Mouse (Mus musculus) layer of hippocampus, adult 11-12 months (tissue): ENCODE measurements around the gene Olfr508.
"Not testable (repeated sequence)": the region's sequence is repeated elsewhere in the genome, so short reads cannot be mapped to it uniquely, and the experiment has no call there.

Source experiments
- DNase-seq: peaks from one replicate; pipeline ENCODE4 v3.0.0; 2022; ENCODE audit warnings: low spot score

The Olfr508 gene

DNA sequence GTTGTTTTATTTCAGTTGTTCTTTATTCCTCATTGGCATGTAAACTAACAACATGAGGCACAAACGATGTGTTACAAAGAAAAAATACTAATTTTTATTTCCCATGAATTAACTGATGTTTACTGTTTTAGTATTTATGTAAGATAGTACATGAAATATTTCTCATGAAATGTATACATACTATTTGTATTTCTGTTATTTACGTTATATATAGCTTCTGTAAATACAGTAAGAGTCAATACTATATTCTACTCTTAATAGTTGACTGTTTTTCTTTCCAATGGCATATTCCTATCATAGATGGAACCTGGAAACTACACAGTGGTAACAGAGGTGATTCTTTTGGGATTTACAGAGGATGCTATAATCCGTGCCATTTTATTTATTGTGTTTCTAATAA lies at the start of gene Olfr508:
Olfr508 (plus strand) TSS at position 301 of the 400 bp plus-strand sequence.
- no peak for DNase-seq

DNA sequence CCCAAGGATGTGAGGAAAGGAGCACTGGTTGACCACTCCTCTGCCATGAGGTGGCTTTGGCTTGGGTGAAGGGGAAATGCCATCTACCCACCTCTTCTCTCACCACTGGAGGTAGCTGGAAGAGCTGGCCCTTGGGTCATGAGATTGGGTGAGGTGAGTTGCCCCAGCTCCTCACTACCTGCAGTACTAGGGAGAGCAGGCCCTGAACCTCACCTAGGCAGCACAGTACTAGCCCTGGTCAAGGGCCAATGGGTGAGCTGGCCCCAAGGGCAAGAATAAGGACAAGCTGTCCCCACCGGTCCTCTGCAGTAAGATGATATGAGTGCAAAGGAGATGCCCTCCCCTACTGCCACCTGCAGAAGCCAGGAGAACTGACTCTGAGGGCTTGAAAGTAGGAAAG lies 40.0 kb upstream of the Olfr508 start:
- no peak for DNase-seq

DNA sequence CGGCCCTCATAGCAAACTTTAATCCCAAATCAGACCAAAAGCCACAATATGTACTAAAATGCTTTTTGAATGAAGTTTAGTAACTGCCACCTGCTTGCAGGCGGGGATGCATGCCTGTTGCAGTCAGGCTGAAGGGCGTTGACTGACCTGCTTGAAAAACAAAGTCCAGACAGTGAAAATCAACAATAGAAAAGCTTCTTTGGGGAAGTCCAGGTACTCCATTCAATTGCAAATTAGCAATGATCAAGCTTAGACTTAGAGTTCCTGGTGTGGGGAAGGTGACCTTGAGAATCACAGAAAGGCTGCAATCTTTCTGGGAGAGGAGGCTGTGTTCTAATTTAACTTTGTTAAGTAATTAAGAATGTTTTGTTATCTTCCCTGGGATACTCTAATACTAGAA lies 27.9 kb upstream of the Olfr508 start:
- not testable (repeated sequence) for DNase-seq

DNA sequence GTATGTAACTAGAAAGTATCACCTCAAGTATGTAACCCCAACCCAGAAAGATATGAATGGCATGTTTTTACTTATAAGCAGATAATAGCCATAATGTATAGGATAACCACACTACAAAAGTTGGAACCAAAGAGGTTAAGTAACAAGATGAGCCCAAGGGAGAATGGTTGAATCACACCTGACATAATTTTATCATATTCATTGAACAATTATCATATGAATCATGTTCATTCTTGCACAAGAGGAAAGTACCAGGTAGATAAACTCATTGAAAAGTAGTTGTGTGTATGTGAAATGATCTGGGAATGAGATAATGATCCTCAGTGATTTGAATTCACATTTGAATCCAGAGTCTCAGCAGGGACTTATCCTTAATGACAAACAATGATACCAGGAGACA lies 19.3 kb upstream of the Olfr508 start, which contains the start of gene Olfr506:
Olfr506 (plus strand) TSS at position 301 of the 400 bp plus-strand sequence.
- no peak for DNase-seq

DNA sequence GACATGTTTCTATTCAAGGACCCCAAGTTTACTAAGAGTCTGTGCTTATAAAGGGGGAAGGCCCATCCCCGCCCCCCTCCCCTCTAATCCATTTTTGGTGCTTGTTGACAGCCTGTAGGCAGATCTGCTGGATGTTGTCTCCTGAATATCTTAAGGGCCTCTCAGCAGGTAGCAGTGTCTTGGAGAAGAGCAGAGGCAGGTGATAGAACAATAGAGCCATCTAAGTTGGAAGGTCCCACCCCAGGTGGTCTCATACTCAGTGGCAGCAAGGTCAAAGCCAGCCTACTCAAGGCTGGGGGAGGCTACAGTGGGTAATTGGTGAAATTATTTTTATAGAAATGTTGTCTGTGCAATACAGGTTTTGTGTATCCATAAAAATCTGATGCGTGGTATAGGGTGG lies 15.7 kb upstream of the Olfr508 start:
- DNase-seq = no peak

DNA sequence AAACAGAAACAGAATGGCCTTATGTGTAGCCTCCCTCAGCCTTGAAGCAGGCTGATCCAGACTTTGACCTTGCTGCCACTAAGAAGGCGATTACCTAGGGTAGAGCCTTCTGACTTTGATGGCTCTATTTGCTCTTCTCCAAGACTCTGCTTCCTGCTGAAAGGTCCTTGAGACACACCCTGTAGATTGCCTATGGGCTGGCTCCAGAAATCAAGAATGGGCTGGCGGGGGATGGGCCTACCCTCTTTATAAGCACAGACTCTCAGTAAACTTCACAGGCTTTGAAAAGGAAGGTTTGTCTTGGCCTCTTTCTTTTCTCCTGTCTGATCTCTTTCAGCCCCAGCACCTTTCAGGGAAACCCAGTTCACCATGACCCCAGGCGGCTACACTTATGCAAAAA lies 13.0 kb upstream of the Olfr508 start:
- DNase-seq = not testable (repeated sequence)

DNA sequence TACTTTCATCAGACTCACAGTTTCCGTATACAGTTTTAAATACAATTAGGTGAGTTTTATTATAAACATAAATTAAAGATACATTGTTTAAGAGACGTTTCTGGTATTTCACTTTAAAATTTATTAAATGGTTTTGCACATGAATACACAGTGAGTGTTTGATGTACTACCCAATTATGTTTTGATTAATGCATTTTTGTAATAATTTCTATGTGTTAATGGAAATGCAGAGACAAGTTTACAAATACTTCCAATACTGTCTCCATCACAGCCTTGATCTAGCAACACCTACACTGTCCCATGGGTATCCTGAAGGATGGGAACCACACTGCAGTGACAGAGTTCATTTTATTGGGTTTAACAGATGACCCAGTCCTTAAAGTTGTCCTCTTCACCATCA lies 8.3 kb upstream of the Olfr508 start, which contains the start of gene Olfr507:
Olfr507 (plus strand) TSS at position 301 of the 400 bp plus-strand sequence.
- DNase-seq = no peak

DNA sequence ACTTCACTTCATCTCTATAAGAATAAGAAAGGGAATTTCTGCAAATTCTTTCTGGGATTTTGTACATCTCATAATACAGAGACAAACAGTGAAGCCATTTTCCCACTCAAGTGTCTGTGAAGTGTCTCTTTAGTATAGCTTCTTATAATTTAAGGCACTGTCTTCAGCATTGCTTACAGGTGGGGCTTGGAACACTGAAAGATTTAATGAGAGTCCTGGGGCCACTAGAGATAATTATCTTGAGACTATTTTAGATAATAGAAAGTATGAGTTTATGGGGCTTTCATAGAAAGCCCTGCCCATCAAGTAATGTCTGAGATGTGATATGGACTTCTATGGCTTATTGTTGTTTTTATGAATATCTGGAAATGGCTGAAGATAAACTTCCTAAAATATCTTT lies 22.0 kb downstream of the Olfr508 start, which contains the start of gene Olfr509:
Olfr509 (minus strand) TSS at position 101 of the 400 bp plus-strand sequence.
- DNase-seq = no peak

DNA sequence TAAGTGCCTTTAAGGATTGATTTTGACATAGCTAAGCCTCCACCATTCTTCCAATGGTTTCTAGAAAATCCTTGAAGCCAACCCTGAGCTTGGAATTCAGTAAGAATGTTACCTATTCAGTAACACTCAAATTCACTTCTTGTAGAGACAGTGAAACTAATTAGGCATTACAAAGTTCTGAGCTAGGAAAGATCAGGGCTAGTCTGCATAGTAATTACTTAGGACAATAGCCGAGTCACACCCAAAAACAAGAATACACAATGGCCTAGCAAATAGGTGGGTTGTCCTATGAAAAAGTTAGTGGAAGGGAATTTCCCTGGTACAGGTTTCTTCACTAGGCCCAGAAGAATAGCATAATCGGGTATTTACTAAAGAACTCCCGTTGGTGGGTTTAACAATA lies 32.6 kb downstream of the Olfr508 start:
- no peak for DNase-seq

DNA sequence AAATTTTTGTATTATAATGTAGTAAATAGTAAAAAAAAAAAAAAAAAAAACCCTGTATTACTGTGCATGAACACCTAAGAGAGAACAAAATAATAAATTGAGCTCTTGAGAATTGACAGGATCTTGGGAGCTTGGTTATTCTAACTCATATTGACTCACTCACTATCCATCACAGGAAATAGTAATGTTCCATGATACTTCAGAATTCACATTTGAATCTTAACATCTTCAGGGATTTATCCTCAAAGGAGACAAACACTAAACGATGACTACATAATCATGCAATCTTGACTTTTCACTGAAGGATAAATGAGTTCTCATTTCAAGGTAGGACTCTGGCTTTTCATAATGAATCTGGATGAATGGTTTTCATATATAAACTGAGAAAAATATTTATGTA lies 36.3 kb downstream of the Olfr508 start, which contains the start of gene Olfr510:
Olfr510 (plus strand) TSS at position 301 of the 400 bp plus-strand sequence.
- no peak for DNase-seq

DNA sequence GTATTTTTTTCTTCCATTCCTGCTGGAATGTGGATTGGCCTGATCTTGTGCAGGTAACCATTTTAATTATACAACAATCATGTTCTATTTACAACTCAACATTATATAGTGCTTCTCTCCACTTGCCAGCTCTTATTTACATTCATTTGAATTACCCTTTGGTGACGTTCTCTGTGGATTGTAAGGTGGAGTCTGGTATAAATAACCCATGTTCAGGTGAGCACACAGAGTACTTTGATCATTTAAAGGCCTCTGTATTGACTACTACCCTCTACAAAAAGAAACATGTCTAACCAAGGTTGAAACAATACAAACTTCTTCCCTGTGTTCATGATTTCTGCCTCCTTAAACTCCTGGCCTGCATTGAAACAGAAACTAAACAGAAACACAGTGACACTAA lies 41.3 kb downstream of the Olfr508 start:
- no peak for DNase-seq

DNA sequence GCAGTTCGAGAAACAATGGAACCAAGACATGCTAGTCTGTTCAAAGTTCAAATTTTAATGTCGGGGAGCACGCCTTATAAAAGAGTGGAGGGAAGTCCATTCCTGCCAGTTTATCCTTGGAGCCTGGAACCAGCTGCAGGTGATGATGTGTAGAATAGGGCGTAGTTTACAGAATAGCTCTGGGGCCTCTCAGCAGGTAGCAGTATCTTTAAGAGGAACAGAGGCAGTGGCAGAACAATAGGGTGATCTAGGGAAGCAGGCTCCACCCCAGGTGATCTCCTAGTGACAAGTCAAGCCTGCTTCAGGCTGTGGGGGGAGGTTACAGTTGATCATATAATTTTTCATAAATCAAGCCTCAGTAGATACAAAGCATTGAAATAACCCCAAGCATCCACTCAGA lies 49.1 kb downstream of the Olfr508 start:
- DNase-seq = no peak
